Mouse (Mus musculus) gastrocnemius, postnatal 10 days (tissue): ENCODE measurements at regions not wholly inside any gene's neighbourhood (a gene's known extent, or its start where the extent isn't known, plus 50 kb on each side); places are given as distances from the start of the nearest gene placed in this dataset.

ENCODE experiments used
- DNase-seq: peaks from one replicate; pipeline ENCODE4 v3.0.0; 2021; ENCODE audit warnings: mixed read lengths

- DNase-seq, result no peak
Observed at GRCm38 (mm10) chr13:99572381-99572780, 56.0 kb upstream of the Map1b start.
